21 mouse cellular contexts compared by ENCODE assay signal in the genomic region with DNA sequence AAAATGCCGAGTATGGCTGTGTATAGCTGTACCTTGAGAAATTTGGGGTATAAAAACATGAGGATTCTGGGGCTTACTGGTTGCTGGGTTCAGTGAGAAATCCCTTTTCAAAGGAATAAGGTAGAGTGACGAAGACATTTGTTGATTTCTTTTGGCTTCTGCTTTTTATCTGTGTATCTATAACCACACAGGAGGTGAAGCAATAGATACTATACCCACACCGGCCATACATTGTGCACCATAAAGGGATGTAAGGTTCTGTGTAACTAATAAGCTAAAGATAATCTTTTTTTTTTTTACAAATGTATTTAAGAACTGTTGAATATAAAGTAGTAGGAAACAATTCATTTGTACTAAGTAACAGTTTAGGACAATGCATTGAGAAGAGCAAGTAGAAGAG. TPM values are rescaled to one million over a fixed set of nuclear protein-coding genes. Genes with fewer than 3 reads are reported as not detected.
"Had no signal": no experiment of that assay in that cellular context is flagged by ENCODE, and none has a peak within 500 bp of the region (broad histone marks: within the 10 kb centered on the region; RNA-seq: fewer than 3 reads in every experiment).

No protein-coding gene starts in this region.

- H3K4me1 ChIP-seq: liver, embryonic 13.5 days; liver, embryonic 15.5 days; lung, embryonic 15.5 days; midbrain, embryonic 13.5 days; midbrain, embryonic 15.5 days; neural tube, embryonic 12.5 days; stomach, embryonic 15.5 days had no signal

- H3K4me3 ChIP-seq: liver, embryonic 13.5 days; liver, embryonic 15.5 days; lung, embryonic 15.5 days; midbrain, embryonic 13.5 days; midbrain, embryonic 15.5 days; neural tube, embryonic 12.5 days; stomach, embryonic 15.5 days had no signal

- H3K9me3 ChIP-seq: liver, embryonic 13.5 days; liver, embryonic 15.5 days; lung, embryonic 15.5 days; midbrain, embryonic 13.5 days; midbrain, embryonic 15.5 days; neural tube, embryonic 12.5 days; stomach, embryonic 15.5 days had no signal

- H3K4me2 ChIP-seq: liver, embryonic 13.5 days; liver, embryonic 15.5 days; lung, embryonic 15.5 days; midbrain, embryonic 11.5 days; midbrain, embryonic 13.5 days; midbrain, embryonic 15.5 days; neural tube, embryonic 12.5 days; stomach, embryonic 15.5 days had no signal

- H3K27me3 ChIP-seq: liver, embryonic 13.5 days; liver, embryonic 15.5 days; lung, embryonic 15.5 days; midbrain, embryonic 13.5 days; midbrain, embryonic 15.5 days; neural tube, embryonic 12.5 days; stomach, embryonic 15.5 days had no signal

- H3K36me3 ChIP-seq: liver, embryonic 13.5 days; liver, embryonic 15.5 days; lung, embryonic 15.5 days; midbrain, embryonic 13.5 days; midbrain, embryonic 15.5 days; neural tube, embryonic 12.5 days; stomach, embryonic 15.5 days had no signal

- H3K27ac ChIP-seq: liver, embryonic 13.5 days; liver, embryonic 15.5 days; lung, embryonic 15.5 days; midbrain, embryonic 13.5 days; midbrain, embryonic 15.5 days; neural tube, embryonic 12.5 days; stomach, embryonic 15.5 days; stomach, postnatal 0 days had no signal

- DNase-seq: liver, embryonic 13.5 days; liver, postnatal 0 days; lung, adult 2 months; lung, postnatal 14 days; lung, postnatal 4 days; right cerebral cortex, postnatal 14 days; thymus, adult 2 months; thymus, postnatal 25 days; thymus, postnatal 4 days had no signal

- ATAC-seq: liver, postnatal 0 days; lung, postnatal 0 days; midbrain, embryonic 13.5 days; midbrain, embryonic 15.5 days had no signal

- H3K9ac ChIP-seq: liver, embryonic 13.5 days; liver, embryonic 15.5 days; liver, postnatal 0 days; lung, embryonic 15.5 days; midbrain, embryonic 13.5 days; midbrain, embryonic 15.5 days; neural tube, embryonic 12.5 days; stomach, embryonic 15.5 days had no signal

RNA-seq across cellular contexts. Expression of a gene that starts 35.8 kb away (rescaled TPM):
- total RNA-seq: midbrain, postnatal 0 days; monocyte, adult 5-6 weeks; neutrophil, adult 5-6 weeks had no signal
- polyA plus RNA-seq: liver, postnatal 0 days; midbrain, embryonic 11.5 days; neural tube, embryonic 12.5 days; thymus, adult 2 months had no signal
